Mouse (Mus musculus): Measurements from ENCODE around the gene Ptgds.

Ptgds gene

DNA sequence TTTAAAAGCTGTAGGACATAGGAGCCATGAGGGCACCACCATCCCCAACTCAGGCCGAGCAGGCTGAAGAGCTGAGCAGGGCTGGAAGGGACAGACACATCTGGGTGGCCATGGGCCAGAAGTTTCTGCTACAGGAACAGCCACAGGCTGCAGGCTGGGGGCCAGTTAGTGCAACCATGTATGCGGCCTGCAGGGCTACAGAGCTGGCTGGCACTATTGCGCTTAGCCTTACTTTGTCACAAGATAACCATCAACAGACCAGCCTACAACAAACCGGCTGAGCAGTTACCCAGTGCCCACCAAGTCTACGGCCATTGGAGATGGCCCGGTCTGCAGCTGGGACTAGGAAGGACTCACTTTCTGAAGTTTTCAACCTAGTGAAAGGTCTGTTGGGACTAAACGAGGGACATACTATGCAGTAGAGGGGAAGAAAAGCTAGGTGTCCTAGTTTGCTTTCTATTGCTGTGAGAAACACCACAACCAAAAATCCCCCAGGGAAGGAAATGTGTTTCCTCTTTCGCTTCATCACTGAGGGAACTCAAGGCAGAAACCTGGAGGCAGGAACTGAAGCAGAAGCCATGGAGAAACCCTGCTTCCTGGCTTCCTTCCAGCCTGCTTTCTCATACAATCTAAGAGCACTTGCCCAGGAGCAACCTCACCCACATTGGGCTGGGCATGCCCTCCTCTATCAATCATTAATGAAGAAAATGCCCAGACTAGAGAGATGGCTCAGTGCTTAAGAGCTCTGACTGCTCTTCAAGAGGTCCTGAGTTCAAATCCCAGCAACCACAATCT is 18.8 kb downstream of the Ptgds start:
- DNase-seq (ENCODE audit: low spot score in 2 of 2), result no peak

DNA sequence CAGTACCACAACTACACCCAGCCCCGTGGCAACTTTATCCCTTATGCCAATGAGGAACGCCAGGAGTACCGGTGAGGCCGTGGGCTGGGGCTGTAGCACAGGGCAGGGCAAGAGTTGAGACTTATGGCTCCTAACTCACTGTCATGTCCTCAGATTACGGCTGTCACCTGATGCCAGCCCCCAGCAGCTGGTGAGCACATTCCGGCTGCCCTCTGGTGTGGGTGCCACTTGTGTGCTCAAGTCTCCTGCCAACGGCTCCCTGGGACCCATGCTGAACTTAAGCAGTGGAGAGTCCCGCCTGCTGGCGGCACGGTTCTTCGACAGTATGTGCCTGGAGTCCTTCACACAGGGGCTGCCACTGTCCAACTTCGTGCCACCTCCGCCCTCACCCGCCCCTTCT is 27.2 kb downstream of the Ptgds start:
- no peak for DNase-seq (ENCODE audit: low spot score in 2 of 2)

DNA sequence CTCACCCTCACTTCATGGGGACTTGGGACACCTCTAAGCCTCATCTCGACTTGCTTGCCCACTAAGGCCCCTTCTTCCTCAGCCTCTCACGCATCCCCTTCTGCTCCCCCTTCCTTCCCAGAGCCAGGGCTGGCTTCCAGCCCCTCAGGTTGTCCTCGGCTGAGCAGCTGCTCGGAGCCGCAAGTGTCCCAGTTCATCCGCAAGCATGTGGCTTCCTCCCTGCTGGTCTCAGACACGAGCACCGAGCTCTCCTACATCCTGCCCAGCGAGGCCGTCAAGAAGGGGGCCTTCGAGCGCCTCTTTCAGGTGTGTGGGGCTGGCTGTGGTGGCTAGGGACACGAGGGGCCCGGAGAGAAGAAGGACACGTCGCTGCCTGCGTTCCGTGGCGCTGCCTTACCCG is 28.8 kb downstream of the Ptgds start:
- no peak for DNase-seq (ENCODE audit: low spot score in 2 of 2)

DNA sequence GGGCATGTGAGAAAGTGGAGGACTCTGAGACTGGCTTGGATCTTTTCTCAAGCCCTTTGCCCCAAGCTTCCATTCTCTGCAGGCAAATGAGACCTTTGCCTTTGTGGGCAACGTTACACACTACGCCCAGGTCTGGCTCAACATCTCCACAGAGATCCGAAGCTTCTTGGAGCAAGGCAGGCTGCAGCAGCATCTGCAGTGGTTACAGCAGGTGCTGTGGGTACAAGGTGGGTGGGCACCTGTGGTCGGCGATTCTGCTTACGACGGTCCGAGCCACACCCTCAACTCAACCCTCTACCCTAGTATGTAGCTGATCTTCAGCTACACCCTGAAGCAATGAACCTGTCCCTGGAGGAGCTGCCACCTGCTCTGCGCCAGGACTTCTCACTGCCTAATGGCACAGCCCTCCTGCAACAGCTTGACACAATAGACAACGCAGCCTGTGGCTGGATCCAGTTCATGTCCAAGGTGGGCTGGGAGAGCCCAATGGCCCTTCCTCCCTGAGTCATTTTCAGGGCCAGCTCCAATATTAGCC is 33.5 kb downstream of the Ptgds start:
- no peak for DNase-seq (ENCODE audit: low spot score in 2 of 2)

DNA sequence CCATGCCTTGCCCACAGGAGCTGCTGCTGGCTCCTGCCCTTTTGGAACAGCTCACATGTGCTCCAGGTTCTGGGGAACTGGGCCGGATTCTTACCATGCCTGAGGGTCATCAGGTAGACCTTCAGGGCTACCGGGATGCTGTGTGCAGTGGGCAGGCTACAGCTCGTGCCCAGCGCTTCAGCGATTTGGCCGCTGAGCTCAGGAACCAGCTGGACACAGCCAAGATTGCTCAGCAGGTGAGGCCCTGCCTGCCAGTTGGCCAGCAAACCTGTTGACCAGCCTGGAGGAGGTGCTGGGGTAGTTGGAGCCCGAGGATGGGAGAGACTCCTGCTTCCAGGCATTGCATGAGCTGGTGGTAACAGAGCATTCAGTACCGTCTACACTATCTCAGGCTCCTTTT is 35.6 kb downstream of the Ptgds start:
- DNase-seq (ENCODE audit: low spot score in 2 of 2), result no peak

DNA sequence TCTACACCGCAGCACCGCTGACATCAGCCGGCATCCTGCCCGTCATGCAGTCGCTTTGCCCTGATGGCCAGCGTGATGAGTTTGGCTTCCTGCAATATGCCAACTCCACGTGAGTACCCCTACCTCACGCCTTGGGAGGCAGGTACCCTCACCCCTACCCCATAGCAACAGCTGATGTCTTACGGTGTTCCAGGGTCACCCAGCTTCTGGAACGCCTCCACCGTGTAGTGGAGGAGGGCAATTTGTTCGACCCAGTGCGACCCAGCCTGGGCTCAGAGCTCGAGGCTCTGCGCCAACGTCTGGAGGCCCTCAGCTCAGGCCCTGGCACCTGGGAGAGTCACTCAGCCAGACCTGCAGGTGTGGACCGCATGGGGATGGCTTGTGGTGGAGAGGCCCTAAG is 36.7 kb downstream of the Ptgds start:
- DNase-seq (ENCODE audit: low spot score in 2 of 2), result no peak

DNA sequence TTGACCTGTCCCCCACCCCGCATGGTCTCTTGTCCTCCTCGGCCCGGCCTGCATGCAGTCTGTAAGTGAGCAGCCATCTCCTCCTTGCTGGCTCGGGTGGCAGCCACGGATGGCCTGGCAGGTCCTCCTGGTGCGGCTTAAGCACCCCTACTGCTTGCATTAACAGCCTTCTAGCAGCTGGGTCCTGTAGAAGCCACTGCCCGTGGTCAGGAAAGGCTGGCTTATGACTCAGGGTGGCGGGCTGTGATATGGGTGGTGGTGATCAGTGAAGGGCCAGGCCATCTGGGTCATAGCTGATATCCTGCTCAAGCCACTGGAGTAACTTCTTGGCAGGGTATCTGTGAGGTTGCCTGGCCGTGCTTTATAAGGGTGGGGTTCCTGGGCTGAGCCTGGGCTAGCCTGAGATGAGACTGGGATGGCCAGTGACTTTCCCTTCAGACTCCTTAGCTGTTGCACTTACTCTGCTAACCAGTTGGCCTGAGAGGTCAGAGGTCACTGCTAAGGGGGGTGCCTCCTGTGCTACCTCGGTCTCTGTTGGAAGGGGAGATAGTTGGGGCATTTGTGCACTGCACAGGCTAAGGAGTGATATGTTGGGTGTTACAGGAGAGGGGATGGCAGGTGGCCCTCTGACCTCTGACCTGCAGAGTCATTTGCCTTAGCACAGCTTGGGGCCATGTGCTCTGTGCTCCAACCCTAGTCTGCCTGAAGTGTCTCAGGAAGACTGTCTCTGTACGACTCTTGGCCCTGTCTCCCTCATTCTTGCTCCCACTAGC is 37.3 kb downstream of the Ptgds start:
- no peak for DNase-seq (ENCODE audit: low spot score in 2 of 2)

DNA sequence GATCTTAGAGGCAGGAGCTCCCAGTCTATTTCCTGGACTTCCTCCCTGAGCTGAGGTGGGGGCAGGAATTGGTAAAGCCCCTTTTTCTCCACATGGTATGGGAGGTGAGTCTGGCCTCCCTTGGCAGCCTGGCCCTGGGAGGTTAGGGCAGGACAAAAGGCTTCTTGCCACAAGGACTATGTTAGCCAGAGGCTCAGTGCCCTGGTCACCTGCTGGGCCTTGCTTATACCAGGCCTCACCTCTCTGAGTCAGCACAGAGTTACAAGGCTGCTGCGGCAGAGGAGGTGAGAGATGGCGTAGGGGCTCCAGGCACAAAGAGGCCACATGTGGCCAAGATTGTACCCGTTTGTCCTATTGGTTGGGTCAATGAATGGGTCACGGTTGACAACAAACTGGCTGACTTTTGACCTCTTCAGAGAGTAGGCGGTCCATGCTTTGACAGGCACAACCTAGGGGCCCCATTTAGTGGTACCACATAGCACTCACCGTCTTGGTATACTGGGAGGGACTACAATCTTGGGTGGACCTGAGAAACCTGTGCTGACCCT is 38.5 kb downstream of the Ptgds start:
- no peak for DNase-seq (ENCODE audit: low spot score in 2 of 2)

DNA sequence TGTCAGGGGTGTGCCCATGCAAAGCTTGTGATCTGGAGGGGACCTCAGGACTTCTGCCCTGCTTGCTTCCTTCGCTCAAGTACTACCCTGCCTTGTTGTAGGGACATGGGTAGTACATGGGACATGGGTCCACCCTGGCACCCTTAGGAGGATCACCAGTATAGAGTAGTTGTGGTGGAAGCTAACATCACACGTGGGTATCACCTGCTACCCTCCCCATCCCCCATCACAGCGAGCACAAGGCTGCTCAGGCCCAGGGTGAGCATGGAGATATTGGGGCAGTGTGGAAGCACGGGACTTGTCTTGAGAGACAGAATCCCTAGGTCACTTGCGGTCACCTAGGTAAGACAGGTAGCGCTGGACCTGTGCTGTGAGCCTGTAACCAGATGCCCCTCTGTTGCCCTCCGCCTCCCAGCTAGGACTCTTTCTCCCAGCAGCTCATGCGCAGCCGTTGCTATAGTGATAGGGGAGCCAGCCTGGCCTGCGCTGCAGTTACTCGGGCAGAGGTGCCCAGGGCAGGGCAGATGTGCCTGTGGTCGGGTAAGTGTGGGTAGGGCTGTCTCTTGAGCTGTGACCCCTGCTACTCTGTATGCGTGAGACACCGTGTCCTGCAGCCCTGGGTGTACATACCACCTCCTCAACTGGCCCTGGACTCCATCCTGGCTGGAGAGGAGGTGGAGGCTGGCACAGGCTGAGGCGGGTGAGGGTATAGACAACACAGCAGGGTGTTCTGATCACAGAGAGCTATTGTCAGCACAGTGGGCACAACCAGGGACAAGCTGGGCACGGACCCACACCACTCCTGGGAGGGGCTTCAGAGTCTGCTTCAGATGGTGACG is 39.2 kb downstream of the Ptgds start:
- DNase-seq (ENCODE audit: low spot score in 2 of 2), result no peak

DNA sequence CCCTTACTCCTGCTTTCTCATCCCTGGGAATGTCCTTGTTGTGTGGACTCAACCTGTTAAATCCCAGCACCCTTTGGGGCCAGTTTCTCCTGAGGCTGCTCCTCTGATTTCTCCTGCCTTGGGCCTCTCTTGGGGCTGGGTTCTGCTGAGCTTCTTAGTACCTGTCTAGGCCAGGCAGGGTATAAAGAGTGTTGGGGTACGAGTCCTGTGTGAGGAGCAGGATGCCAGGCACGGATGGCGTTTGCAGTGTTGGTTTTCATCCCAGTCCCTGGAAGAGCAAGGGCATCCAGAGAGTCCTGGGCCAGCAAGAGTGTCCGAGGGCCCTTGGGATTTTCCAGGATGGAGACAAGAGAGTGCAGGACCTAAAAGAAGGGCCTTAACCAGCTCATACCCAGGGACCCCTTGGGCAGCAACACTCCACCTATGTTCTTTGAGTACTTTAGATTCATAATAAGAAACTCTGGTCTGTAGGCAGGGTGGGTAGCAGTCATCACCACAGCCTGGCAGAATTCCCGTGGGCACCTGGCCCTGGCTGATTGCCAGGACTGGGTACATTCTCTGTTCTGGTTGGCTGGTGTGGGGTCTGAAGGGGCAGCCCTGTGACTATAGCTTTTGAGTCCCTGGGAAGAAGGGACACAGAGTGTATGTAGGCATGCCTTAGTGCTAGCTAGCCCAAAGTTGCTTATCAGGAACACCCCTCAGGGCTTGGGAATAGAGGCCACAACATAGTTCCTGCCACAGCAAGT is 40.2 kb downstream of the Ptgds start:
- DNase-seq (ENCODE audit: low spot score in 2 of 2), result peak in 1 of 2 experiments; percentile 30

DNA sequence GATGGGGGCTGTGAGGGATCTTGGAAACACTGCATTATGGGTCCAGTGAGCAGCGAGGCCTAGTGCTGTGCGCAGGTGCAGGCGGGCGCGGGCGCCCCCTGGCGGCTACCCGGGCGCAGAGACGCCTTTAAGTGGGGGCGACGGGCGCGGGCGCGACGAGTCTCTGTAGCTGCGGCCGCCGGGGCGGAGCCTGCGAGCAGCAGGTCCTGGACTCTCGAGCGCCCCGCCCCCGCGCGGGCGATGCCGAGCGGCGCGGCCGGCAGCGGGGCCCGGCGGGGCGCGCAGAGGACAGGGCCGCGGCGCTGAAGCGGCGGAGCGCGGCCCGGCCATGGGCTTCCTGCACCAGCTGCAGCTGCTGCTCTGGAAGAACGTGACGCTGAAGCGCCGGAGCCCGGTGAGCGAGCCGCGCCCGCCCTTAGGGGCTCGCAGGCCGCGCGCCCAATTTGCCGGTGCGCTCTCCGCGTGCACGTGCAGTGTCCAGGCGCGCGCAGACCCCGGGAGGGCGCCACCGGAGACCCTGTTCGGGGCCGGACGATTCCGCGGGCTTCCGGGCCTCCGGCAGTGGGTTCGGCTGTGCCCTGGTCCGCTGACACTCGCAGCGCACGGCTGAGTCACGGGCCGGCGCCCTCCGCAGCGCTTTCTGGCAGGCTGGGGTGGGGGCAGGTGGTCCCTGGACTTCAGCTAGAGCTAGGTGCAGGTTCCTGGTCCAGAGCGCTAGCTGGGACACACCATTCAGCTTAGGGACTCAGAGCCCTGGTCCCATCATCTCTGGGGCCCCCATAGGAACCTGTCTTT is 41.2 kb downstream of the Ptgds start, which contains the start of gene Abca2:
Gene Abca2 (plus strand): TSS at position 262 of the 795 bp plus-strand sequence.
- peak; percentile 92 to 93 for DNase-seq (ENCODE audit: low spot score in 2 of 2)

DNA sequence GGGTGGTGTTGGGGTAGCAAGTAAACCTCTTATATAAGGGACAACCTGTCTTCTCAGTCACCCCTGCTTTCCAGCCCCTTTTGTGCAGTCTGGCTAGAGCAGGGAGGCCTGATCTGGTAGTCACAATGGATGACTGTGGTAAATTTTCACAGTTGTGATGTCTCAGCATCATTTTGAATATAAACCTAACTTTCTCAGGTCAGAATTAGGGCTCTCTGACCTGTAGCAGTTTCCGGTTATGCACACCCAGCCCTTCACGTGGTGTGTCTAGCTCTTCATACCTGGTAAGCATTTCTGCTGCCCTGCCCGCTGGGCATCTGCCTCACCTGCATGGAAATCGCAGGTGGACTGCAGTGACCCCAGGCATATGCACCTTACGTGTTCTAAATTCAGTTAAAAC is 42.6 kb downstream of the Ptgds start:
- no peak for DNase-seq (ENCODE audit: low spot score in 2 of 2)

DNA sequence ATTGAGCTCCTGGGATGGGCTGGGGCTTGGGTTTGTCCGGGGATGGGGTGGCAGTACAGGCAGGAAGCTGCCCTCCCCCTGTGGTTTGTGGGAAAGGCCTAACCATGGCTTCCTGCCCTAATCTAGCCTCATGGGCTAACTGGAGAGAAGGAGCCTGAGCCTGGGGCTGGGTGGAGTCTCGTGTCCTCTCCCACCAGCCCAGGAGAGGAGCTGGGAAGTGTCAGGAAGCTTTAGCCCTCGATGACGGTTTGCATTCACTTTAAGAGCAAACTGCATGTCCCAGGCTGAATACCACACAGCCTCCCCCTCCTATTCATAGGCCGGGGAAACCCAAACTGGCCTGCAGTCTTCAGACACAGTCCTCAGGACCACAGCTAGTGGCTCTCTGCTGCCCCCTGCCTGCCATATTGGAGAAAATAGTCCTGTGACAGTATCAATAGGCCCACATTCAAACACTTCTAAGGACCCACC is 43.1 kb downstream of the Ptgds start:
- peak in 1 of 2 experiments; percentile 53 for DNase-seq (ENCODE audit: low spot score in 2 of 2)

DNA sequence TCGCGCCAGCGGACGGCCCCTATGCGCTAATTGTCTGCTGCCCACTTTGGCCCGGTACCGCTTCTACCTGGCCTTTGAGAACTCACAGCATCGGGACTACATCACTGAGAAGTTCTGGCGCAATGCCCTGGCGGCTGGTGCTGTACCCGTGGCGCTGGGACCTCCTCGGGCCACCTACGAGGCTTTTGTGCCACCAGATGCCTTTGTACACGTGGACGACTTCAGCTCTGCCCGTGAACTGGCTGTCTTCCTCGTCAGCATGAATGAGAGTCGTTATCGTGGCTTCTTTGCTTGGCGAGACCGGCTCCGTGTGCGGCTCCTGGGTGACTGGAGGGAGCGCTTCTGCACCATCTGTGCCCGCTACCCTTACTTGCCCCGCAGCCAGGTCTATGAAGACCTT is 44.4 kb downstream of the Ptgds start:
- no peak for DNase-seq (ENCODE audit: low spot score in 2 of 2)

DNA sequence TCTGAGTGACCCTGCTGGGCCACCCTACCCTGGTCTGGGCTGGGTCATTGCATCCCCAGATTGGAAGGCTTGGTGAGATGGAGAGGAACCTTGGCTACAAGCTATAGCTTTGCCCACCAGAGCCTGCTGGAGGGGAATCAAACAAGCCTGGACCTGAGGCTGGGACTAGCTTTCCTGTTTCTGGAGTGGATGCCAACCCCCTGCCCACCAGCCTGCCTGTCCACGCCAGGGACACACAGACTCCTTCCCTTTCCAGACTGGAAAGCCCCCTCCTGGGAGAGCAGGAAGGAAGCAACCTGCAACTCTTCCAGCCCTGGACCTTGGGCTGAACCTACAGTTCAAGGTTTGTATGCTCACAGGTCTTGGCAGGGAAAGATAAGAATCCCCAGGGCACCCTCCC is 46.2 kb downstream of the Ptgds start:
- DNase-seq (ENCODE audit: low spot score in 2 of 2), result no peak

DNA sequence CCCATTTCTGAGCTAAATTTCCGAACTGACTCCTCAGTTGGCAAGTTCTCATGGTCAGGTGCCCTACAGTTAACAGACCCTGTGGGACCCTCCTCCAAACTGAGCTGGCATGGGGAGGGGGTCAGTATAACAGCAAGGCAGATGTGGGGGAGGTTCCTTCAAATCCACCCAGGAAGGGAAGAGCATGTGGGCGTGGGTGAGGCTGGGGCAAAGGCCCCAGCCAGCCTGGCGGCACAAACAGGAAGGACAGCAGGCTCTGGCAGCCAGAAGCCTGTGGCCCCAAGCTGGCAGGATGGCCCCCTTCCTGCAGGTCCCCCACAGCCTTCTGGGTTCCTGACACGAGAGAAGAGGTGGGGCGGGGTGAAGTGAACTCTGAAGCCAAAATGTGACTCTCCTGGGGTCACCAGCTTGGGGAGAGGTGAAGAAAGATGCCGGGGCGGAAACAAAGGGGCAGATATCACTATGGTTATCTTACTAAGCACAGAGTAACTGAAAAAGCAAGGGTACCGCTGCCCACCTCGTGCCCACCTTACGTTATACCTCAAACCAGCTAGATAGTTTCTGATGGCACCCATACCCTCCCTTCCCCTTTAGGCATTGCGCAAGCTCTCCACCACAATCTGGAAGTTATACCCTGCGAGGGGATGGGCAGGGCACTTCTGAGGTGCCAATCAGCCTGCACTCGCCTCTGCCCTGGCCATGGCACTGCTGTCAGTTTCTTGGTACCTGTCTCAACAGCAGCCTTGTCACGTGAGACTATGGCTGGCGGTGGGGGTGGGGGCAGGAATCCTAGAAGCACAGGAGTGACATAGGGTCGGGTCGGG is 47.0 kb downstream of the Ptgds start, which contains the start of gene Fut7:
Gene Fut7 (plus strand): TSS at position 681 of the 824 bp plus-strand sequence.
- DNase-seq (ENCODE audit: low spot score in 2 of 2), result no peak

DNA sequence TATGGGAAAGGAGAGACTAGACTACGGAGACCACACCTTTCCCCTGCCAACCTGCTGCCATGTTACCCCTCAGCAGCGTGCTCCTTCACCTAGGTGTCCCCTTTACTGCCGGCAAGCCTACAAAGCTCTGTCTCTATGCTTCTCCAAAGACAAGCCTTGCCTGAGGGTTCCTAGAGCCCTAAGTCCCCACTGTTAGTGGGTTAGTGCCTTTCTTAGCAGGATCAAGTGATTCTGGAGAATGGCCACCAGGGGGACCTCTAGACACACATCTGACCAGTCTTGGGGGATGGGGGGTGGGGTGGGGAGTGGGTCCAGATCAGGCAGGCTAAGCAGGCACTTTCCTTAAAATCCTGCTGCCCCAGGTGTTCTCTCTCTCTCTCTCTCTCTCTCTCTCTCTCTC is 48.0 kb downstream of the Ptgds start:
- no peak for DNase-seq (ENCODE audit: low spot score in 2 of 2)

DNA sequence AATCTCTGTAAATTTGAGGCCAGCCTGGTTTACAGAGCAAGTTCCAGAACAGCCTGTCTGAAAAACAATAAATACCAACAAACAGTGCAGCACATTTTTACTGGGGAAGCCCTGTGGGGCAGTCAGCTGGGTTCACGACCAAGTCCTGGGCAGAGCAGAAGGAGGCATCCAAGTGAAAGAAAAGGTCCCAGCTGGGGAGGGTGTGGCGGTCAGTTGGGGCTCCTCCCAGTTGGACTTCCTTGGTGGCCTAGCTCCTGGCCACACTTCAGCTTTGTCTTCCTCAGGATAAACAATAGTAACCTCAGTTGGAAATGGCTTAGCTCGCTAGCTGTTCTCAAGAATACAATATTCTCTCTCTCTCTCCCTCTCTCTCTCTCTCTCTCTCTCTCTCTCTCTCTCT is 52.4 kb downstream of the Ptgds start:
- no peak for DNase-seq (ENCODE audit: low spot score in 2 of 2)
